Mouse (Mus musculus) olfactory bulb, adult 2 months (tissue): ENCODE data around the gene Pdzrn3.

Source experiments
- CTCF ChIP-seq: fragments of 200-500 bp; IDR thresholded peaks from 2 replicates; pipeline ENCODE4 v1.5.1; 2012; ENCODE audit warnings: low read depth, mild to moderate bottlenecking, low read length, moderate library complexity; ENCODE audit not compliant: insufficient read depth
- POLR2A ChIP-seq: fragments of 200-500 bp; IDR thresholded peaks from 2 replicates; pipeline ENCODE4 v1.6.1; 2012; ENCODE audit warnings: mild to moderate bottlenecking, low read depth, low read length, moderate library complexity; ENCODE audit not compliant: insufficient read depth

DNA sequence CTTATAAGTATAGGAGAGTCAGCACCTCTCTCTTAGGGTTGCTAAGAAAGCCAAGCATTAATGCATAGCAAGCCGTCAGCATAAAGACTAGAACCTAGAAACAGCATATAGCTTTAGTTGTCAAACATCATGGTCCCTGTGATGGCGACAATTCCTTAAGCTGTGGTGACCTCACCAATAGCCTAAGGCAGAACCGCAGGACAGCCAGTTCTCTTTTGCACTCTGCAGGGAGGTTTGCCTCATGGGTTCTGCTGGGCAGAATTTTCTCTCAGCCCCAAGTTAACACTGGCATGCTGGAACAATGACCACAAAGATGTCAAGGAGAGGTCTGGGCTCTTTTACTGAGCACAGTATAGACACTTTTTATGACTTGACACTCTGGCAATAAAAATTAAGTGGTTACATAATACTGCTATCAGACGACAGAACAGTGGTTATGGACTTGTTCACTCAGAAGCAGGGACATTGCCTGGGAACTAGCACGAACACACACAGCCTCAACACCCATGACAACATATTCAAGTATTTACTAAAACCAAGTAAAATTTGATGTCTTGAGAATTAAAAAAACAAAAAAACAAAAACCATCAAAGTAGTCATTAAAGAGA lies 90.0 kb downstream of the Pdzrn3 start:
- TF ChIP-seq CTCF (no peak), POLR2A (no peak)
